Comparison of ENCODE assay signal across 21 mouse cellular contexts in the genomic region with DNA sequence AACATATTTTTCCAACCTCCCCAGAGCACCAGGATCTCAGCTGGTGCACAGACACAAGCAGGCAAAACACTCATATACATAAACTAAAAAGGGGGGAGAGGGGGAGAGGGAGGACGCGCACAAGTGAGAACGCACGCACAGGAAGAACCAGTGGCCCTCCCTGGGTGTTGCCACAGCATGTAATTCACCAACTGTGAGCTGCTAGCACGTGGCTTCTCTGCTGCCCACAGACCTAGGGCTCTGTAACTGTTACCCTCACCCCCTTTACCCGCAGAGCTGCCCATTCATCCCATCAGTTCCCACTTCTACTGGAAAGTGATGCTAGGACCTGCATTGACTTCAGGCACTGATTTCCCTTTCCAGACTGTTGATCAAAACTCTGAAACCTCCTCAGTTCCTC. TPM values are rescaled to one million over a fixed set of nuclear protein-coding genes. Genes with fewer than 3 reads are reported as not detected.
DNase-seq lines count a peak whose midpoint lies in the region; ATAC-seq lines count a peak whose summit lies in the region.
"Had no signal": no experiment of that assay in that cellular context is flagged by ENCODE, and none has a peak within 500 bp of the region (broad histone marks: within the 10 kb centered on the region; RNA-seq: fewer than 3 reads in every experiment).

No protein-coding gene starts in this region.

- H3K4me3 ChIP-seq in midbrain, embryonic 13.5 days (replicated peaks): no peak overlapping the region
- H3K4me3 ChIP-seq in midbrain, embryonic 11.5 days (ENCODE audit: low read depth, low read length): no peak overlapping the region
- H3K4me3 ChIP-seq in embryonic facial prominence, embryonic 10.5 days: no peak overlapping the region
- H3K4me3 ChIP-seq: embryonic facial prominence, embryonic 13.5 days; embryonic facial prominence, embryonic 15.5 days; erythroblast, embryonic 14.5 days; forebrain, embryonic 10.5 days; forebrain, embryonic 12.5 days had no signal

- 78% methylated on average over 6 of the region's 6 CpGs for WGBS in midbrain, embryonic 13.5 days
- 77% methylated on average over 6 of the region's 6 CpGs for WGBS in midbrain, embryonic 11.5 days
- WGBS in embryonic facial prominence, embryonic 10.5 days: 78% methylated on average over 6 of the region's 6 CpGs

- ATAC-seq in midbrain, embryonic 13.5 days: 0 out of 2 replicates have a peak, but pooled peaks have one; percentile 15
- ATAC-seq in midbrain, embryonic 11.5 days (ENCODE audit: low FRiP score): no peak
- peak; percentile 72 for ATAC-seq in granulocyte monocyte progenitor cell, adult 5-6 weeks (replicated peaks; ENCODE audit: poor library complexity, severe bottlenecking)
- peak; percentile 83 for ATAC-seq in megakaryocyte progenitor cell, adult 5-6 weeks (replicated peaks; ENCODE audit: poor library complexity)
- ATAC-seq: forebrain, embryonic 14.5 days; forebrain, embryonic 16.5 days had no signal

- DNase-seq in midbrain, embryonic 11.5 days (ENCODE audit: low spot score, missing footprints): no peak
- DNase-seq in embryonic facial prominence, embryonic 10.5 days (ENCODE audit: low spot score): no peak
- DNase-seq in layer of hippocampus, postnatal 14 days (ENCODE audit: low spot score in 2 of 2): no peak
- DNase-seq: adrenal gland, adult 2 months; adrenal gland, postnatal 10 days; adrenal gland, postnatal 25 days; cerebellum, adult 11 months; cerebellum, adult 18-20 months; cerebellum, adult 9-10 months; cerebellum, postnatal 10 days; cerebellum, postnatal 25 days had no signal

- H3K36me3 ChIP-seq in midbrain, embryonic 13.5 days: no peaks in the 10 kb centered on the region
- H3K36me3 ChIP-seq in midbrain, embryonic 11.5 days (ENCODE audit: control insufficient read depth, insufficient read depth, low read length): no peaks in the 10 kb centered on the region
- peaks cover 16% of the 10 kb centered on the region for H3K36me3 ChIP-seq in embryonic facial prominence, embryonic 10.5 days (replicated peaks)

- H3K9ac ChIP-seq in midbrain, embryonic 13.5 days (replicated peaks): no peak overlapping the region
- H3K9ac ChIP-seq in midbrain, embryonic 11.5 days (ENCODE audit: low read length): no peak overlapping the region
- H3K9ac ChIP-seq: embryonic facial prominence, embryonic 13.5 days; embryonic facial prominence, embryonic 15.5 days; forebrain, embryonic 12.5 days had no signal

- H3K27ac ChIP-seq in midbrain, embryonic 13.5 days: no peak overlapping the region
- H3K27ac ChIP-seq in midbrain, embryonic 11.5 days (ENCODE audit: low read depth, low read length): no peak overlapping the region
- H3K27ac ChIP-seq in embryonic facial prominence, embryonic 10.5 days (replicated peaks): no peak overlapping the region
- H3K27ac ChIP-seq: embryonic facial prominence, embryonic 13.5 days; embryonic facial prominence, embryonic 15.5 days; forebrain, embryonic 10.5 days; forebrain, embryonic 12.5 days had no signal

- peaks cover 50% of the 10 kb centered on the region for H3K4me1 ChIP-seq in midbrain, embryonic 13.5 days (replicated peaks)
- peaks cover 7% of the 10 kb centered on the region; the same call in 1 of the 2 replicates for H3K4me1 ChIP-seq in midbrain, embryonic 11.5 days (ENCODE audit: control insufficient read depth, insufficient read depth, low read length)
- H3K4me1 ChIP-seq in embryonic facial prominence, embryonic 10.5 days: peaks cover 37% of the 10 kb centered on the region

- no peak overlapping the region for H3K4me2 ChIP-seq in midbrain, embryonic 13.5 days (replicated peaks)
- no peak overlapping the region for H3K4me2 ChIP-seq in midbrain, embryonic 11.5 days
- H3K4me2 ChIP-seq: embryonic facial prominence, embryonic 13.5 days; embryonic facial prominence, embryonic 15.5 days; forebrain, embryonic 12.5 days had no signal

- H3K9me3 ChIP-seq in midbrain, embryonic 13.5 days: no peaks in the 10 kb centered on the region
- H3K9me3 ChIP-seq in midbrain, embryonic 11.5 days (ENCODE audit: control insufficient read depth, low read length): no peaks in the 10 kb centered on the region
- no peaks in the 10 kb centered on the region for H3K9me3 ChIP-seq in embryonic facial prominence, embryonic 10.5 days
- H3K9me3 ChIP-seq: embryonic facial prominence, embryonic 13.5 days; embryonic facial prominence, embryonic 15.5 days; forebrain, embryonic 10.5 days; forebrain, embryonic 12.5 days had no signal

- no peaks in the 10 kb centered on the region for H3K27me3 ChIP-seq in midbrain, embryonic 13.5 days
- no peaks in the 10 kb centered on the region for H3K27me3 ChIP-seq in midbrain, embryonic 11.5 days (ENCODE audit: control insufficient read depth, insufficient read depth, low read length)
- no peaks in the 10 kb centered on the region for H3K27me3 ChIP-seq in embryonic facial prominence, embryonic 10.5 days (replicated peaks; ENCODE audit: low read depth, poor library complexity, severe bottlenecking)
- H3K27me3 ChIP-seq: embryonic facial prominence, embryonic 13.5 days; embryonic facial prominence, embryonic 15.5 days; forebrain, embryonic 12.5 days had no signal

RNA-seq across cellular contexts. Expression of a gene that starts 14.4 kb away (rescaled TPM):
- polyA plus RNA-seq in midbrain, embryonic 13.5 days (2015; fragmentation: Nextera tagmentation; extraction: Ambion mirVana): 74.1 and 76.7 TPM in 2 replicates
- 122 and 125 TPM in 2 replicates for polyA plus RNA-seq in midbrain, embryonic 11.5 days (2014; fragmentation: Nextera tagmentation; extraction: Ambion mirVana)
- total RNA-seq in granulocyte monocyte progenitor cell, adult 5-6 weeks (2014; fragmentation: Nextera tagmentation): 117 and 132 TPM in 2 replicates
- total RNA-seq in granulocyte monocyte progenitor cell, adult 5-6 weeks (2017): 217 and 233 TPM in 2 replicates
- 111 and 121 TPM in 2 replicates for total RNA-seq in megakaryocyte progenitor cell, adult 5-6 weeks (2015)
- 197 and 244 TPM in 2 replicates for total RNA-seq in megakaryocyte progenitor cell, adult 5-6 weeks (2017)
- polyA plus RNA-seq in embryonic facial prominence, embryonic 10.5 days (2016; fragmentation: Nextera tagmentation; extraction: Ambion mirVana): 166 and 173 TPM in 2 replicates
- 10 to 100 TPM; 72.2 to 75.5 TPM for total RNA-seq in layer of hippocampus, postnatal 14 days (2021)

RNA-seq across cellular contexts. Expression of a gene that starts 15.3 kb away (rescaled TPM):
- polyA plus RNA-seq in midbrain, embryonic 13.5 days (2015; fragmentation: Nextera tagmentation; extraction: Ambion mirVana): 5.8 and 7.1 TPM in 2 replicates
- 6.8 and 7.5 TPM in 2 replicates for polyA plus RNA-seq in midbrain, embryonic 11.5 days (2014; fragmentation: Nextera tagmentation; extraction: Ambion mirVana)
- total RNA-seq in granulocyte monocyte progenitor cell, adult 5-6 weeks (2014; fragmentation: Nextera tagmentation): 9.0 and 10.6 TPM in 2 replicates
- 10.9 and 11.4 TPM in 2 replicates for total RNA-seq in granulocyte monocyte progenitor cell, adult 5-6 weeks (2017)
- total RNA-seq in megakaryocyte progenitor cell, adult 5-6 weeks (2015): 10.8 and 11.2 TPM in 2 replicates
- total RNA-seq in megakaryocyte progenitor cell, adult 5-6 weeks (2017): 10.5 and 10.6 TPM in 2 replicates
- 5.0 TPM in 2 replicates for polyA plus RNA-seq in embryonic facial prominence, embryonic 10.5 days (2016; fragmentation: Nextera tagmentation; extraction: Ambion mirVana)
- total RNA-seq in layer of hippocampus, postnatal 14 days (2021): 10 to 100 TPM; 38.0 to 38.2 TPM
